Mouse (Mus musculus) hindbrain, embryonic 10.5 days (tissue): ENCODE measurements around the gene C6. TPM values are rescaled to one million over a fixed set of nuclear protein-coding genes. Genes with fewer than 3 reads are reported as not detected.

Source experiments
- DNase-seq: peaks from one replicate; pipeline ENCODE4 v3.0.0-alpha.2; 2017; ENCODE audit warnings: low spot score
- H3K27ac ChIP-seq: fragments of 300-500 bp; sonication (generic); 2 replicates; pipeline ENCODE4 v1.5.1; 2016; ENCODE audit warnings: mild to moderate bottlenecking, moderate library complexity
- H3K27me3 ChIP-seq: fragments of 300-500 bp; sonication (generic); 2 replicates; pipeline ENCODE4 v1.6.1; 2016; ENCODE audit warnings: mild to moderate bottlenecking; ENCODE audit not compliant: poor library complexity, insufficient read depth, severe bottlenecking
- H3K36me3 ChIP-seq: fragments of 300-500 bp; sonication (generic); 2 replicates; pipeline ENCODE4 v1.6.1; 2016; ENCODE audit warnings: mild to moderate bottlenecking, moderate library complexity
- H3K4me1 ChIP-seq: fragments of 300-500 bp; sonication (generic); replicated peaks from 2 replicates; pipeline ENCODE4 v1.6.1; 2016; ENCODE audit warnings: mild to moderate bottlenecking
- H3K4me3 ChIP-seq: fragments of 300-500 bp; sonication (generic); 2 replicates; pipeline ENCODE4 v1.5.1; 2016; ENCODE audit warnings: mild to moderate bottlenecking, moderate library complexity
- H3K9me3 ChIP-seq: fragments of 300-500 bp; sonication (generic); 2 replicates; pipeline ENCODE4 v1.6.1; 2016; ENCODE audit warnings: mild to moderate bottlenecking, moderate library complexity
- WGBS: fragments of 180-500 bp; shearing (Covaris S2); methylation state at CpG from one replicate; pipeline ENCODE4 v1.1.7; 2016; 5-methylcytosine and 5-hydroxymethylcytosine counted together
- polyA plus RNA-seq: library from polyadenylated mRNA; unstranded; fragments of >200 nt; fragmentation: Nextera tagmentation; extraction: Ambion mirVana; gene quantifications from 2 replicates; pipeline ENCODE4 v1.2.1, GENCODE M21; 2016

The C6 gene
- polyA plus RNA-seq: not detected in 2 replicates

- no peaks in the 10 kb centered on the region for H3K36me3 ChIP-seq
- no peak within 1 kb of the TSS for H3K27ac ChIP-seq
- 91% methylated on average over 9 of the region's 9 CpGs for WGBS
- H3K4me3 ChIP-seq: no peak within 1 kb of the TSS
- no peaks in the 10 kb centered on the region for H3K9me3 ChIP-seq
- DNase-seq: no peak
- H3K27me3 ChIP-seq: no peaks in the 10 kb centered on the region
- no peaks in the 10 kb centered on the region for H3K4me1 ChIP-seq
These were observed at the start of gene C6 for GRCm38 (mm10) chr15:4726830-4727310. C6 (plus strand) TSS chr15:4727175.

- 82% methylated on average over 4 of the region's 4 CpGs for WGBS
- no peaks in the 10 kb centered on the region for H3K27me3 ChIP-seq
These were observed 29.4 kb upstream of the C6 start for GRCm38 (mm10) chr15:4697604-4698003.

GRCm38 (mm10) chr15:4734150-4734549 lies 7.2 kb downstream of the C6 start:
- Histone ChIP-seq H3K27ac (no peak overlapping the region), H3K9me3 (no peaks in the 10 kb centered on the region), H3K27me3 (no peaks in the 10 kb centered on the region), H3K4me1 (no peaks in the 10 kb centered on the region), H3K36me3 (no peaks in the 10 kb centered on the region), H3K4me3 (no peak overlapping the region)
- DNase-seq: no peak
- WGBS: 96% methylated on average over 1 of the region's 1 CpGs

More at GRCm38 (mm10) chr15:4697604-4698003, 29.4 kb upstream of the C6 start:
- Histone ChIP-seq H3K36me3 (no peaks in the 10 kb centered on the region), H3K27ac (no peak overlapping the region), H3K4me3 (no peak overlapping the region), H3K9me3 (peaks cover 20% of the 10 kb centered on the region), H3K4me1 (no peaks in the 10 kb centered on the region)
- no peak for DNase-seq

GRCm38 (mm10) chr15:4734996-4735609 lies 8.1 kb downstream of the C6 start:
- Histone ChIP-seq H3K27ac (no peak overlapping the region), H3K36me3 (no peaks in the 10 kb centered on the region), H3K4me3 (no peak overlapping the region), H3K9me3 (no peaks in the 10 kb centered on the region), H3K4me1 (no peaks in the 10 kb centered on the region), H3K27me3 (no peaks in the 10 kb centered on the region)
- DNase-seq: no peak
- 78% methylated on average over 2 of the region's 2 CpGs for WGBS

GRCm38 (mm10) chr15:4747656-4748055 lies 20.7 kb downstream of the C6 start:
- H3K4me1 ChIP-seq: no peaks in the 10 kb centered on the region
- DNase-seq: no peak
- no peaks in the 10 kb centered on the region for H3K36me3 ChIP-seq
- H3K27ac ChIP-seq: no peak overlapping the region
- H3K9me3 ChIP-seq: no peaks in the 10 kb centered on the region
- H3K27me3 ChIP-seq: no peaks in the 10 kb centered on the region
- WGBS: 89% methylated on average over 3 of the region's 3 CpGs
- H3K4me3 ChIP-seq: no peak overlapping the region

GRCm38 (mm10) chr15:4790378-4790777 lies 63.4 kb downstream of the C6 start:
- DNase-seq: no peak
- Histone ChIP-seq H3K4me1 (no peaks in the 10 kb centered on the region), H3K9me3 (no peaks in the 10 kb centered on the region), H3K27me3 (no peaks in the 10 kb centered on the region), H3K27ac (no peak overlapping the region), H3K36me3 (no peaks in the 10 kb centered on the region), H3K4me3 (no peak overlapping the region)
- 58% methylated on average over 3 of the region's 3 CpGs for WGBS

- Histone ChIP-seq H3K36me3 (no peaks in the 10 kb centered on the region), H3K9me3 (no peaks in the 10 kb centered on the region), H3K27ac (no peak overlapping the region), H3K4me3 (no peak overlapping the region), H3K27me3 (no peaks in the 10 kb centered on the region), H3K4me1 (no peaks in the 10 kb centered on the region)
- 76% methylated on average over 4 of the region's 4 CpGs for WGBS
- no peak for DNase-seq
These were observed 69.9 kb downstream of the C6 start for GRCm38 (mm10) chr15:4796861-4797260.

GRCm38 (mm10) chr15:4804256-4804655 lies 77.3 kb downstream of the C6 start:
- Histone ChIP-seq H3K27me3 (no peaks in the 10 kb centered on the region), H3K4me1 (no peaks in the 10 kb centered on the region), H3K9me3 (no peaks in the 10 kb centered on the region), H3K27ac (no peak overlapping the region), H3K4me3 (no peak overlapping the region), H3K36me3 (no peaks in the 10 kb centered on the region)
- WGBS: 93% methylated on average over 2 of the region's 2 CpGs
- DNase-seq: no peak

- no peaks in the 10 kb centered on the region for H3K36me3 ChIP-seq
- H3K27me3 ChIP-seq: no peaks in the 10 kb centered on the region
- no peaks in the 10 kb centered on the region for H3K4me1 ChIP-seq
- WGBS: 88% methylated on average over 5 of the region's 5 CpGs
- H3K27ac ChIP-seq: no peak overlapping the region
- no peaks in the 10 kb centered on the region for H3K9me3 ChIP-seq
- DNase-seq: no peak
- H3K4me3 ChIP-seq: no peak overlapping the region
These were observed 81.2 kb downstream of the C6 start for GRCm38 (mm10) chr15:4808131-4808530.

GRCm38 (mm10) chr15:4814976-4815375 lies 88.0 kb downstream of the C6 start:
- no peak overlapping the region for H3K4me3 ChIP-seq
- H3K36me3 ChIP-seq: no peaks in the 10 kb centered on the region
- WGBS: 91% methylated on average over 5 of the region's 5 CpGs
- no peak for DNase-seq
- H3K27me3 ChIP-seq: no peaks in the 10 kb centered on the region
- H3K4me1 ChIP-seq: no peaks in the 10 kb centered on the region
- H3K9me3 ChIP-seq: peaks cover 3% of the 10 kb centered on the region; the same call in 1 of the 2 replicates
- no peak overlapping the region for H3K27ac ChIP-seq

- Histone ChIP-seq H3K4me1 (no peaks in the 10 kb centered on the region), H3K36me3 (no peaks in the 10 kb centered on the region), H3K27ac (no peak overlapping the region), H3K4me3 (no peak overlapping the region), H3K9me3 (peaks cover 3% of the 10 kb centered on the region; the same call in 1 of the 2 replicates), H3K27me3 (no peaks in the 10 kb centered on the region)
- no peak for DNase-seq
- 91% methylated on average over 2 of the region's 2 CpGs for WGBS
These were observed 88.7 kb downstream of the C6 start for GRCm38 (mm10) chr15:4815711-4816110.

- no peak for DNase-seq
- peaks cover 3% of the 10 kb centered on the region; the same call in 1 of the 2 replicates for H3K9me3 ChIP-seq
- 91% methylated on average over 10 of the region's 10 CpGs for WGBS
These were observed 89.9 kb downstream of the C6 start for GRCm38 (mm10) chr15:4816752-4817493.

GRCm38 (mm10) chr15:4818437-4818836 lies 91.5 kb downstream of the C6 start:
- 79% methylated on average over 3 of the region's 3 CpGs for WGBS
- H3K36me3 ChIP-seq: no peaks in the 10 kb centered on the region
- no peaks in the 10 kb centered on the region for H3K4me1 ChIP-seq
- no peak overlapping the region for H3K27ac ChIP-seq
- H3K4me3 ChIP-seq: no peak overlapping the region
- H3K9me3 ChIP-seq: peaks cover 3% of the 10 kb centered on the region; the same call in 1 of the 2 replicates
- DNase-seq: no peak
- H3K27me3 ChIP-seq: no peaks in the 10 kb centered on the region

More at GRCm38 (mm10) chr15:4816752-4817493, 89.9 kb downstream of the C6 start:
- Histone ChIP-seq H3K4me3 (no peak overlapping the region), H3K27ac (no peak overlapping the region), H3K36me3 (no peaks in the 10 kb centered on the region), H3K4me1 (no peaks in the 10 kb centered on the region), H3K27me3 (no peaks in the 10 kb centered on the region)
